Mouse (Mus musculus) T-helper 17 cell (primary cell): ENCODE measurements at regions not wholly inside any gene's neighbourhood (a gene's known extent, or its start where the extent isn't known, plus 50 kb on each side); places are given as distances from the start of the nearest gene placed in this dataset.

ENCODE experiments used
- in situ Hi-C, 2 experiments: fragments of 300-600 bp; cut with MboI, MseI; formaldehyde crosslinking; loops; 1 replicate in 1 of 2; 2 replicates in 1 of 2; pipeline ENCODE4 v1.15.1; 2025; ENCODE audit warnings: high pct_unique_total_duplicates in 2 of 2

DNA sequence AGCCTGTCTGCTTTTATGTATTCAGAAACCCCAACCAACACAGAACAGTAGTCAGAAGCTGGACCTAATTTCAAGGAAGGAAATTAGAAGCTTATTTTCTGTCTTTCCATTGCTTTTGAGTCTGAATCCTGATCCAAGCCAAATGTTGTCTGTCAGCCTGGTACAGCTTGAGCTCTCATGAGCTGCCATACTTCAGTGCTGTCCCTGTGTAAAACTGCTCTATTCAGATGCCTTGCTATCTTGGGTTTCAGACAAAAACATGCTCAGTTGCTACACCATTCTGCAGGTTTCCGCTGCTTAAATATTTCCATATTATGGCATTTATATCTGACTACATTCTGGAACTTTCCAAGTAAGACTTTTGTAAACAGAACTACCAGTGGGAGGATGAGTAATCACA is 1403.2 kb downstream of the Epha7 start:
- in situ Hi-C loops: no loop called here

DNA sequence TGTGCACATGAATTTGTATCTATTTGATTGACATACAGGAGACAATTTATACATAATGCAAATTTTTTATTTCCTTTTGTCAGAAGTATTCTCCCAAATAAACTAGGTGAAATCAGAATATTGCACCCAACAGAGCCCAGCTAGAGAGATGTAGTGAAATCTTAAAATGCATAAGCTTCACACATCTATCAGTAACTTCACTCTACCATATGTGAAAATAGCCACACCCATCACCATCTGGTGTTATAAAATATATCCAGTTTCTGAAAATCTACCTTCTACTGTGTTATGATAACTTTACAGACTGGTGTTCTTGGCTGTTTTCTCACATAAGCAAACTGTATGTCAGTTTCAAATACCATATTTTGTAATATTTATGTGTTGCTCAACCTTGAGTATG is 1414.2 kb downstream of the Epha7 start:
- in situ Hi-C loops: no loop called here

DNA sequence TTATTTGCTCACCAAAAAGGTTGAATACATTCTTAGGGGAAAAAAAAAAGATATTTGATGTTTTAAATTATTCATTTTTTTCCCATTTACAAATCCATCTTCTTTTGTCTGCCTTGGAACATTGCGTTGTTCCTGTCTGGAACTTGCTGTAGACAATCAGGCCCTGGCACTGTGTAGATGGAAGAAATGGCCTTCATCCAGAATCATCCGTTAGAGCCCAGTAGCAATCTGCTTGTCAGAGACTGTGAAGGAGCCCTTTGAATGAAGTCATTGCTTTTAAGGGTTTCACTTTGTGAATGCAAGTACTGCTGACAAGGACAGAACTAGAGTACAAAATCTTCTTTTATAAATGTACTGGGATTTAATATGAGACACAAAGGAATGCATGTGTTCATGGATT is 1449.2 kb downstream of the Epha7 start:
- in situ Hi-C loops: no loop called here

DNA sequence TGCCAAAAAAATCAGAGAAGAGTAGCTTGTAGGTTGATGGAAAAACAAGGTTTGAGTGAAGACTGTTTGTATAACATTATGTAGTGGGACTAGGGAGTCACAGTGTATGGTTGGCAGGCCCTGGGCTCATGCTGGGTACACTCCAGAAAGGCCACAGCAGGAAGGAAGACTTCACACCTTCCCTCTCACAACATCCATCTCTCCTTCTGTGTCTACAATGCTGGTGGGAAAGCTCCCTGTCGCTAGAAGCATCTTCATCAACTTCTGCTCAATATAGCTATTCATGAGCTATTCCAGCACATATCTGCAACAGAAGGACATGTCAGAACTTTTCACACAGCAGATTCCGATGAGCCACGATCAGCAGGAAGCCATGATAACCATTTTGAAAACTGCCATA is 1455.1 kb downstream of the Epha7 start:
- in situ Hi-C loops: loop anchor here in 1 of 2 experiments (5.0 kb wide), 1 partner anchor 101 kb away; no protein-coding TSS in a partner anchor

DNA sequence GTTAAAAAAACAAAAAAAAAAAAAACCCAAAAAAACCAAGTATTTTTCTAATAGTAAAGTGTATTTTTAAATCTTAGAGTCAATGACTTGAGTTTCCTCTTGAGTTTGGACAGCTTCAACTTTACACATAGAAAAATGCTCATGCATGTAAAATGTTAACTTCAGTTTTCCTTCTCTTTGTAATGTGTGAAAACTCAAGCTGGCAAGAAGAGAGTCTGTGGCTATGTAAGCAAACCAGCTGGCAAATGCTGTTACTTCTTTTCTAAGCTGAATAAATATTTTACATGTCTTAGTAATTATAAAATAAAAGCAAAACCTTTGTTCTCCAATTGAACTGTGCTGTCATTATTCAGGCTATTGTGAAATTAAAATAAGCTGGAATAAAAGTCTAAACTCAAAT is 1457.1 kb downstream of the Epha7 start:
- in situ Hi-C loops: loop anchor here in 1 of 2 experiments (5.0 kb wide), 1 partner anchor 103 kb away; no protein-coding TSS in a partner anchor

DNA sequence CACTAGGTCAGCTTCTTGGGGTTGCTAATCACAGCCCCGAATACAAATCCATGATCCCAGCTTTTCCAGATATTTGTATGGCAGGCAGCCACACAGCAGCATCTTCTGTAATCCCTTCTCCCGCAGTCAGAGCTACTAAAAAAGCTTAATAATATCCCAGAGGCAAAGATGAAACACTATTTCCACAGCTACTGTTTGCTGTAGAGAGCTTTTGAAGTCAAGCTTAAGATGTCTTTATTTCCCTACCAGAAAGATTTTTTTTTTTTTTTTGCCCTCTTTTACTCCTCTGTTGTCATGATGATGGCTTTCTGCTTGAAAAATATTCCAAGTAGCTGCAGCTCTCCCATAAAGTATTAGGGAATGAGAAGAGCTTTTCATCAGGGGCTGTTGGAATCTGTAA is 1499.5 kb downstream of the Epha7 start:
- in situ Hi-C loops: no loop called here

DNA sequence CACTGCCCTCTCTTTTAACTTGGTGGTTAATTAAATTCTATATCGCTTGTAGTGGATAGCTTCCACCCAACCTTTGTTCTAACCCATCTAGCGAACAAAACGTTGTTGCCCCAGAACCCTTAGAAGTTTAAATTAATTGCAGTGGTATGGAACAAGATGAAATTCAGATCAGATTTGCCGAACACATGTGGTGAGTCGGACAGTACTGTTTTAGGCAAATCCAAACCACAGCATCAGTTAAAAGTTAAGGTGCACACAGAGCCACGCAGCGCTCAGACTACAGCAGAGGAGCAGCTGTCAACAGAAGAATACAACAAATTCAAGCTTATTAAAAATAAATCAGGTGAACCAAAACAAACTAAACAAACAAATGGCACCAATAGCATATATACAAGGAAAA is 1500.0 kb downstream of the Epha7 start:
- in situ Hi-C loops: no loop called here

DNA sequence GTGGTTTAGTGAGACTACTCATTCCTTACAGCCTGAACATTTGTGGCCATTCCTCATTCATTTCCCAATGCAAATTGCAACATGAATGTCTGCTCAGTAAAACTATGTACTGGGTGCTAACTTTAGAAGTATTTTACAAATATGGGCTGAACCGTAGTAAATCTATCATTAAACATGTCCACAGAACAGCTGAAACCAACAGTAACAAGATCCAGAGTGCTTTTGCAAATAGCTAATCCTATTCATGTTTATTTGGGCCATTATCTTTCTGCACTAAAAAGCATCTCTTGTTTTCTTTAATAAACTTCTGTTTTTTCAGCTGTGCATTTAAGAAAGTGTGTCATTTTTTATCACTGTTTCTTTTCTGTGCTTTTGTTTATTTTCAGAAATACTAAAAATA is 1502.4 kb downstream of the Epha7 start:
- in situ Hi-C loops: no loop called here

DNA sequence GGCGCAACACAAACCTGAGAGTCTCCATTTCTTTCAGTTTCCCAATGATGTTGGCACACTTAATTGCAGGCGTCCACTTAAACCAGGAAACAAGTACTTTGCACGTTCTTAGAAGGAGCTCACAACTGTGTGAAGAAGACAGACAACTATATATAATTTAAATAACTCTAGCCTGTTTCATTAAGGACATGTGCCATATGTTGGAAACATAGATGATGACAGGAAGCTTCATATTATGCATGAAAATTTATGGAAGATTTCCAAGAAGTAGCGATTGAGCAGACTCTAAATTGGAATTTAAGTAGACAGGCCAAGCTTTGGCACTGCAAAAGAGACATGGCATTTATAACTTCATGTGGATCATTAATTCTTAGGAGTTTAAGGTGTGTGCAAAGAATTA is 1504.1 kb downstream of the Epha7 start:
- in situ Hi-C loops: no loop called here

DNA sequence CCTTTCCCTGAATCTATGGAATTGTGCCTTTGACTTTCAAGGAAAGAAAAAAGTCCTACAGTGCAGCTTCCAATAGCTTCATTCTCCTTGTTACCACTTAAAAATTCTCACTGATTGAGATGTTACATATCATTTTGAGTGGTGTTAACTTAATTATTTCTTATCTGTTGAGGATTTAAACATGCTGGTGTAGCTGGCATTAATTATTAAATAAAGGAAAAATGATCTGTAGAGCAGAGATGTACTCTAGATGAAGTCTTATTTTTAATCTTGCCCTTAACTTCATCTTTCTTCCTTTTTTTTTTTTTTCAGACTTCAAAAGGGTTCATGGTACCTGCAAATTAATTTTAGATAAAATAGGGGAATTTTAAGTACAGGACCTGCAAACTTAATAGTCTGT is 1507.1 kb downstream of the Epha7 start:
- in situ Hi-C loops: no loop called here

DNA sequence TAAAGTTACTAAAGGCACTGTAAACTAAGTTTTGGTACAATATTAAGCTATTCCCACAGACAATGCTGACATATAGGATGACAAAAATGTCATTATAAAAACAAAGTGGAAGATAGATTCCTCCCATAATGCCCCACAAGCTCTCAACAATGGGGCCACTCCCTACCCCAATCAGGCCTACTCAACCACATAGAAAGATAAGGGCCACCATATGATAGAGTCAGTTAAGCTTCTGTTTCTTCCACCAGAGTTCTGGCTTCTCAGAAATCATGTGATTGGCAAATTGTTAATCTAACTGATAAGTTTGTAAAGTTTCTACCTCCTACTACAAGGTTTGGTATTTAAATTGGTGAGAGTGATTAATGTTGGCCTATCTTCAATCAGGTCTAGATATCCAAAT is 1534.6 kb downstream of the Epha7 start:
- in situ Hi-C loops: no loop called here
